Mouse (Mus musculus) thymus, adult 2 months (tissue): ENCODE measurements at regions not wholly inside any gene's neighbourhood (a gene's known extent, or its start where the extent isn't known, plus 50 kb on each side); places are given as distances from the start of the nearest gene placed in this dataset.

ENCODE experiments used
- CTCF ChIP-seq: fragments of 200-500 bp; IDR thresholded peaks from 2 replicates; pipeline ENCODE4 v1.5.1; 2012; ENCODE audit warnings: mild to moderate bottlenecking, control low read depth, low read length, moderate library complexity, borderline replicate concordance; ENCODE audit not compliant: control insufficient read depth, poor library complexity, insufficient read depth; ENCODE audit errors: extremely low read depth
- POLR2A ChIP-seq: fragments of 200-500 bp; IDR thresholded peaks from 2 replicates; pipeline ENCODE4 v1.6.1; 2012; ENCODE audit warnings: mild to moderate bottlenecking, low read length, control low read depth, moderate library complexity; ENCODE audit not compliant: control insufficient read depth, poor library complexity, insufficient read depth; ENCODE audit errors: extremely low read depth

DNA sequence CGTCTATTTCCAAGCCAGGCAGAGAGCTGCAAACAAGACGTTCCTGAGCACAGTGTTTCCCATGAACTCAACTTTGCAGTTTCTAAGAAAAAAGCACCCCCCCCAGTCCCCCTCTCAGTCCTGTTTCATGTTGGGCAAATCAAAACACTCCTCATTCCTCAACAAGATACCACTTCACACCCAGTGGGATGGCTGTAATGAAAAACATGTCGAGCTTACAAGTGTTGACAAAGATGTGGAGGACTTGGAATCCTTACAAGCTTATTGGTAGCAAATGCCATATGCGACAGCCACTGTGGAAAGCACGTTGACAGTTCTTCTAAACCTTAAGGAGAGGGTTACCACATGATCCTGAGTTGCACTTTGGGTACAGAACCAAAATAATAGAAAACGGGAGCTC lies 742.9 kb upstream of the Gm19410 start:
- no peak for TF ChIP-seq CTCF
- TF ChIP-seq POLR2A, result no peak
